Mouse (Mus musculus): Measurements from ENCODE around the gene Vwa8.

DNA sequence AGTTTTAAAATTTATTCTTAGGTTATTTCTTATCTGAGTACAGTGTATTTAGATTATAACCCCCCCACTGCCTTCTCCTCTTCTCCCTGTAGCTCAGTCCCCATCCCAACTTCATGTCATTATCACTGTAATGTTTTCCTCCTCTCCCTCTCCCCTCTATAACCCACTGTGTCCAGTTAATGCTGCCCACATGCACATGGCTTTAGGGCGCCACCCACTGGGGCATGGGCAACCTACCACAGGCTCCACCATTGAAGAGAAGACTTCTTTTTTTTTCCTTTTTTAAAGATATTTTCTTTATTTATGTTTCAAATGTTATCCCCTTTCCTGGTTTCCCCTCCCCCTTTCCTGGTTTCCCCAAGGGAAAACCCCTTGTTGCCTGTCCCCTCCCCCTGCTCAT is 154.7 kb downstream of the Vwa8 start:
- no peak for TF ChIP-seq EP300 (optimal IDR thresholded peaks at IDR 0.05)
- TF ChIP-seq CTCF (IDR thresholded peaks at IDR 0.05; ENCODE audit: low read depth), result peak; percentile 64

All from stomach, postnatal 0 days (tissue).